Mouse (Mus musculus) heart, postnatal 14 days (tissue): ENCODE measurements around the gene Hist1h2ag. TPM values are rescaled to one million over a fixed set of nuclear protein-coding genes. Genes with fewer than 3 reads are reported as not detected.

ENCODE experiments used
- DNase-seq, 2 experiments: peaks; one replicate each; pipeline ENCODE4 v3.0.0; 2021 to 2022
- intact Hi-C: fragments of 180-260 bp; cut with DNase I; formaldehyde crosslinking; loops from one replicate; pipeline ENCODE4 v1.15.1; 2025
- total RNA-seq, 2 experiments: library from RNA; stranded (reverse); gene quantifications; 2 replicates each; pipeline ENCODE4 v1.2.3; 2021

Gene Hist1h2ag
- total RNA-seq, 2 experiments from 2014 or later: 44.4 to 112 TPM

DNA sequence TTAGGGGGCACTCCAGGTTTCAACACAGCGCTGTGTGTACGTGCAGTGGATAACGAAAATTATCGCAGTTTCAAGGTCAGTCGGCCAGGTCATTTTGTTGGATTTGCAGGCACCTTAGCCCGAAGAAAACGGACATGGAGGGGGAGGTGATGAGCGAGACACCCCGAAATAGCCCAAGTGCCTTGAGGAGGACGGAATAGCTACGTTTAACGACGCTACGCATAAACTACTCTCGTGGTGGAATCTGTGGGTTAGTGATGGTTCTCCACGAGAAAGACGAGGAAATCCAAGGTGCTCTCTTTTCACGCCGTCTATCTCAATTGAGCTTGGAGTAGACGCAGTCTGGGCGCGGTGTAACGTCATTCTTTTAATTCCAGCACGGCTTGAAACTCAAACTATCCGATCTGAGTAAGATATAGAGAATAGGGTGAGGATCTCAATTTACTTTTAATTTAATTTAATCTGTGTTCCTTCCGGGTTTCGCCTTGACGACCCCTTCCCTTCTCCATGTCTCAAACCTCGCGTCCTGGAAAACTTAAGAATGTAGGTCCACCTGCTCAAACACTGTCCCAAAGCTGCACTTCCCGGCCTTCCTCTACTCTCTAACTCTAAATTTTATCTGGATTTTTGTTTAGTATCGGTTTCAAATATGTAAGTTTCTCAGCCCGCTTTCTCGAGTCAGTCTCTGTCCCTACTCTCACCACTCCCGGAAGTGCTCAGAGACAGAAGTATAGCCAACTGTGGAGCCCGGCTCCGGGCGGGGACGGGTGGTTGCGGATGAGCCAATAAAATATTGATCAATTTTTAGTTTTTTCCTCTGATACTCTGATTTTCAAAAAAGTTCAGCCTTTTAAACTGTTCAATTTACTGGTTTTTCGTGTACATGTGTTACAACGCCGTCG, 22.6 kb downstream of the Hist1h2ag start:
- intact Hi-C loops: loop anchor here (5.0 to 10.0 kb wide), 2 partner anchors 615 to 1432 kb away; partner anchors contain the start of gene Zkscan3
- no peak for DNase-seq

DNA sequence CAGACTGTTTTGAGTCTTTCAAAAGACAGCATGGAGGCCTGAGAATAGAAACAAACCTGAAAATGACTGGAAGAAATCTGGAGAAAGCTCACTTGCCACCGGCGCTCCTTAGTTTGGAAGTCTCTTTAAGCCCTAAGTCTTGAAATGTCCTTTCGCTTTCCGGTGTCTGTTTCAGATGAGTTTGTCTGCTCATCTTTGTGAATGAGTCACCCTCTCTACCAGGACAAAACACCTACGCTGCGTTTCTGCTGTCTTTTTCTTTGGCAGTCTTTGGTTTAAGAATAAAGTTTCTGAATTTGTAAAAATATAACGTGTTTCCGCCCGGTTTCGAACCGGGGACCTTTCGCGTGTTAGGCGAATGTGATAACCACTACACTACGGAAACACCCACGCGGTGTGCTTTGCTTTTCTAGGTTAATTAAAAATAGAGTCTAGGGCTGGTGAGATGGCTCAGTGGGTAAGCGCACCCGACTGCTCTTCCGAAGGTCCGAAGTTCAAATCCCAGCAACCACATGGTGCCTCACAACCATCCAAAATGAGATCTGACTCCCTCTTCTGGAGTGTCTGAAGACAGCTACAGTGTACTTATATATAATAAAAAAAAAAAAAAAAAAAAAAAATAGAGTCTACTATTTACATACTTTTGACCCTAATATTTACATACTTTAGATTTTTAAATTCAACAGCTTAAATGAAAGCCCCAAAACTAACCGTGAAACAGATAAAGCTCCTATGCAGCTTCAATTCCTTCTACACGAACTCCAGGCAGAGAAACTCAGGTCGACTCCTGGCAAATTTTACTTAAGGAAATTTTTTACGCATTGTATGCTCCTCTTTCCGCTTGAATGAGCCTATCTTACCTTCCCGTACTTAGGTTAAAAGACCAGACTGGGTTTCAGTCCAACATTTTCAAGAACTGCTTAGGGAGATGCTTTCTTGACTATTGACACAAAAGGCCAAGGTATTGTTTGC, 27.0 kb downstream of the Hist1h2ag start:
- intact Hi-C loops: no loop called here
- peak; percentile 69 to 78 for DNase-seq

DNA sequence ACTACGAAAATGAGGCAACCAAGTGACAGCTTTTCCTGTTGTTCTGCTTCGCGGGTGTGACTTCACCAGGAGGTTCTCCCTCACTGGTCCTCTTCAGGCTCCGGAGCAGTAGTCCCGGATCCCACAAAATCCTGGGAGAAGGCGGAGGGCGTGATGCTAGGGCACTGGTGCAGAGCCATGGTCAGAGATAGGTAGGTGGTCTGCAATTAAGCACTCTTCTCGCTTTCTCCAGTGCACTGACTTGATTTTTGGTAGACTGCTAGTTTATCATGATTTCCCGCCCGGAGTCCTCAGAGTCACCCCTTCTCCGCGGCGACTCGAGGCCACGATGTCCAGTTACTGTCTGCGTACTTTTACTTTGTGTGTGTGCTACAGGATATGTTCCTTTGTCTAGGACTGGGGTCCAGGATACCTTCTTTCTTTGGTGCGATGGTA, 28.3 kb downstream of the Hist1h2ag start:
- peak in 1 of 2 experiments; percentile 23 for DNase-seq
- intact Hi-C loops: no loop called here

DNA sequence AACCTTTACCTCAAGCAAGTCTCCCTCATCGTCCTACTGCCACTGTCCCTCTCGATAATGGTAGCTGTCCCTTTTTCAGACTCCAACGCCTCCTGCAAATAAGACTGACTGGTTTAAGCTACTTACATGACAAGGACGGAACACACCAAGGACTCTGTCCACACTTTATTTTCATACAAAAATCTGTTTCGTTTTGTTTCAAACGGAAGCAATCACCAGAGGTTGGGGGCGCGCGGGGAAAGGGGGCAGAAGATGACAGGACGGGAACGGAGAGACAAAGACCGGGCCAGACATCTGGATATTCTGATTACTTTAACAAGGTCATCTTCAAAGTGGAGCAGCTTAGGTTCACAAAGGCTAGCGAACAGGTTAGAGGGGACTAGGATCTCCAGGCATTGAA, 29.0 kb downstream of the Hist1h2ag start:
- DNase-seq: no peak
- intact Hi-C loops: no loop called here

DNA sequence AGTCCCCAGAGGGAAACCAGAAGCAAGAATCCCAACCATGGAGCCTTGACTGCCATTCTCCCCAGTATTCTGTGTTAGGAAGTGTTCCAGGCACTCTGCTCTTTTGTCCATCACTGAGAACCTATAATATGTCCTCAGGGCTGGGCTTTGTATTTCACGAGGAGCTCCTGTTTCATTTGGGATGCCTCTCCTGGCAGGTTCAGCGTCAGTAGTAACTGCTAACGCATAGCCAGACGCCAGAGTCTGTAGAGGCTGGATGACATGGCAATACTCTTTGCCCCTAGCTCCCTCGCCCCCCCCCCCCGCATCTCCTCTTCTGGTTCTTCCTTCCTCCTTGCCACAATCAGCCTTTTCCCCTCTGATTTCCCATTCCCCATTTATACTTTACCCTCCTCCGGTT, 33.1 kb downstream of the Hist1h2ag start, which contains the start of gene Prss16:
Gene Prss16, minus strand, starts transcription at position 101 of the 400 bp plus-strand sequence.
- intact Hi-C loops: no loop called here
- DNase-seq: no peak

DNA sequence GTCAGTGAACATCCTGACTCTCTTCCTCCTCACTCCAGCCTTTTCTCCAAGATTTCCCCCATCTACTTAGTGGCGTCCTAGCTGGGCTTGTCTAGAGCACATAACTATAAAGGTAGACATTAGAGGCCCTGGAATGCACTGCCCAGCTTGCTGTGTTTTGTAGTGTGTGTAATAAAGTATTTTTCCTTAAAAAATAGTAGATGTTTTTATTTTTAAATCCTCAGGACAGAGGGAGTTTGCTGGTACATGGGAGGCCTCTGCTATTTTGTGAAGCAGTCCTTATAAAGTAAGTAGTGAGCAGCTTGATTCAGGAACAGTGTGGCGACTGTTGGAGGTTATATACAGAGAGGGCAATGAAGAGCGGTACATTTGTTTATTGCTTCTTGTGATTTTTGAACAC, 34.0 kb downstream of the Hist1h2ag start:
- intact Hi-C loops: no loop called here
- DNase-seq: no peak

DNA sequence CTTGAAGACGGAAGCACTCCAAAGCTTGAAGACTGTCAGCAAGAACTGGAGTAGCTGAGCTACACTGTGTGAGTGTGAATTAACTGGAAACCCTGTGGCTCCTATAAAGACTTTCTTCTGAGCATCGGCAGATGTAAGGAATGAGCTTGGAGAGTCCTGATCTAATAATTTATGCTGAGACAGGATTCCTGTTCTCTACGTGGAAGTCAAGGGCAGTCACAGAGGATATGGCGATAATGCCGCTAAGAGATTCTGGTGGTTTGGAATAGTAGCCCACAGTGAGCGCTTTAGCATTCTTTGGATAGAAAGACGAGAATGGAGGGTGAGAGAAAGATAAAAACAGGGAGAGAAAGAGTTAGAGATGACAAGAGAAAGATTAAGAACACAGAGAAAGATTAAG, 34.9 kb downstream of the Hist1h2ag start:
- intact Hi-C loops: no loop called here
- DNase-seq: no peak

DNA sequence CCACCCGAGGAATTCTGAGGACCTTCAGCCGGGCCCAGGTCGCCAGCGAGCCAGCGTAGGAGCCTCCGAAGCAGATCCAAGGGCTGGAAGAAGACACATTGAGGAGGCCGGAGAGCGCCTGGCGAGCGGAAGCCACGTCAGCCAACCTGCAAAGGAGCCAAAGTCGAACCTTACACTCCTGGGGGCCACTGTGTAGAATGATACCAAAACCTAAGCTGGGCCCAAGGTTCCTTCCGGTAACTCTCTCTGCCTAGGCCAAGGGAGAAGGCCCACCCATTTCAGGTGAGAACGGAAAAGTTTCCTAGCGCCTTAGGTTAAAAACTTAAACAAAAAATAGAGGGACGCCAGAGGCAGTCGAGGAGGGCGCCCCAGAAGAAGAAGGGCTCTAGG, 35.6 kb downstream of the Hist1h2ag start:
- no peak for DNase-seq
- intact Hi-C loops: no loop called here

DNA sequence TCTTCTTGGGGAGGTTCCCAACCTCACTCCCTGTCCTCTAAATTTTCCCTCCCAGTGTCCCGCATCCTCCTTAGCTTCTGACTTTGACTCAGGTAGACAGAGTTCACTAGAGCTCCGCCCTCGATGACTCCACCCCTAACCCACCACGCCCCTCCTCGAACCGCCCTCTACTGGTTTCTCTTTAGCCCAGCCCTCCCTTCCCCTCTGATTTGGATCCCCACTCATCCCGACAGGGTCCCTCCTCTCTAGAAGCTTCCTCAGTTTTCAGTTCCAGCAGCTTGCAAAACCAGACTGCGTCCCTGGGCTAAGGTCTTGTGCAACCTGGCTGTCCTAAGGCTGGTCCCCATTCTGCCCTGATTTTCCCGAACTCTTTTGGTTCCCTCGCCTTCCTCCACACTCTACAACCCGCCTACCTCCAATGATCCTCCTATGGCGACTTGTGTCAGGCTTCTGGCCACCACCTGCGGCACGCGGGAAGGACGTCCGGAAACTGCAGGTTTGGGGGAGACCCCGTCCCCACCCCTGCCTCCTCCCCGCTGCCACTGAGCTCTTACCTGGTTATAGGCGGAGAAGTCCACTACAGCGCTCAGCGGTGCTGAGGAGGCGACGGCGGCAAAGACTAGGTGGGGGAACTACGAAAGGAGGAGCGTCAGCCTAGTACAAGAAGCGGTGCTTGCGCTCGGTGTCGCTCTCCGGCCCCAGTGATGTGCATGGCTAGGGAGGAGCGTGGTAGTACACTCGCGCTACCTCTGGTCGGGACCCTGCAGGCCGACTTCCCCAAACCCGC, 36.2 kb downstream of the Hist1h2ag start:
- peak in 1 of 2 experiments; percentile 40 for DNase-seq
- intact Hi-C loops: no loop called here

DNA sequence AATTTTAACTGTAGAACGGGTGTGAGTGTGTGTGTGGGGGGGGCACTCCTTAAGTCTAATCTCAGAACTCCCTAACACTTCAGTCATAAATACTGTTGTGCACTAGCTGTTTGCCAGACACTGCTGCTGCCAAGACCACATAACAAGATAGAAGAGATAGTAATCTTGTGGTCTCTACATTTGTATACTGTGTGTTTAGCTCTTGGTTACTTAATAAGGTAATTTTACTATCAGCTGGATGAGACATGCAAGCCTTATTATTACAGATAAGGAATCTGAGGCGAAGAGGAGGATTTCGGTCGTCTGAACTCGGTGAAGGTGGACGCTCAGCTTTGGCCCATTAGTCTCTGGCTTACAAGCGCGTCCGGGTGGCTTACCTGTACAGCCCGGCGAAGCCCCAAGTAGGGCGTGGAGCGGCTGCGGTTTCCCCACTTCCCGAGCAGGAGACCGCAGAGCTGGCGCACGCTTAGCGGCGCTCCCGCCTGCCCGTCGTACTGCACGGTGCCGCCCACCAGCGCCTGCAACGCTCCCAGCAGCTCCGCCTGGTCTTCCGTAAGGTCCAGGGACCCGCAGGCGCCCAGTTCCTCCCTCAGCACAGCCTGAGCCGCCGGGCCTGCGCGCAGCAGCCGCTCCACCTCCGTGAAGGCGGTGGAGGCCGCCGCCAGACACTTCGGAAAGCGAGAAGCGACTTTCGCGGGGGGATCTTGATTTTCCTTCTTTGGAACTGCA, 37.0 kb downstream of the Hist1h2ag start:
- intact Hi-C loops: no loop called here
- peak; percentile 49 to 50 for DNase-seq

DNA sequence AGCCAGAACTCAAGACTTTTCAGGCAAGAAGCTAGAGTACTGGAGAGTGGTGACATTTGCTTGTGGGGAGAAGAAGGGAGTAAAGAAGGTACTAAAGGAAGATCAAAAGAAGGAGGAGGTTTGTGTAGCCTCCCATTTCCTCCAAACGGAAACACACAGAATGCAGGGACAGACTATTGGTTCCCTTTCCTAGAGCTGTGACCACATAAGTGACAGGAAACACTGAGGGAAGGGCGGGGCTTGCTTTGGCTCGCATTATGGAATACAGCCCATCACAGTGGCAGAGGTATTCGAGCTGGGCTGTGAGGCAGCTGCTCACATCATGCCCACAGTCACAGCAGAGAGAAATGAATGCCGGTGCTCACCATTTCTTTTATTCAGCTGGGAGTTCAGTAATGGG, 40.9 kb downstream of the Hist1h2ag start:
- intact Hi-C loops: no loop called here
- no peak for DNase-seq

DNA sequence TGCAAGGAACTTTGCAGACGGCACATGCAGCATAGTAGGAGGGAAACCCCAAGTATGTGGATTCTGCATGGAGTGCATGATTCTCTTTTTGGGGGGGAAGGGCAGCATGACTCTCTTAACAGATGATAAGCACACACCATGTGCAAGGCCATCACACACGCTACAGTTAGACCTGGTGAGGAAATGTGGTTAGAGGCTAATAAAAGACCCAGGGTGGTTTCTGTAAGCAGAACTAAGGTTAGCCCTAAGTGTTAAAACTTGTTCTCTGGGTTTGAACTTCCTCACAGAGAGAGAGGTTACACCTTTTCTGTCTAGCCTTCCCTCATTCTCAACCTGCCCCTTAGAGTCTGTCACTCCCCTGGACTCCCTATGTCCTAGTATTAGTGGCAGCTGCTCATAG, 41.4 kb downstream of the Hist1h2ag start:
- intact Hi-C loops: no loop called here

DNA sequence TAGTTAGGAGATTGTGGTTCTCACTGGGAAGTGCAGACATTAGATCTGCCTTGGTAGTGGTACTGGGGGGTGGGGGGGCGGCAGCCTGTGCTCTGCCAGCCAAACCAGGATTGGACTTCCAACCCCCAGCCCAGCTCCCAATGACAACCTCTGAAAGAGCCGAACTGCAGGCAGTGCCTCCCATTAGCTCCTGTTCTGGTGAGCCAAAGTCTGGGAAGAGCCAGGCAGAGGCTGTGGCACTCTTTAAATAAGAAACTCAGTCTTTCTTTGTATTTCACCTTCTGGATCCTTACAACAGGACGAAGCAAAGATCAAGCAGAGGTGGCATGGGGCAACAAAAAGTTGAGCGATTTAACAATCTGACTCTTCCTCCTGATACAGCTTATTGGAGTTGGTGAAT, 43.6 kb downstream of the Hist1h2ag start:
- intact Hi-C loops: no loop called here
- no peak for DNase-seq

More for the DNA sequence above, 41.4 kb downstream of the Hist1h2ag start:
- DNase-seq: no peak

DNA sequence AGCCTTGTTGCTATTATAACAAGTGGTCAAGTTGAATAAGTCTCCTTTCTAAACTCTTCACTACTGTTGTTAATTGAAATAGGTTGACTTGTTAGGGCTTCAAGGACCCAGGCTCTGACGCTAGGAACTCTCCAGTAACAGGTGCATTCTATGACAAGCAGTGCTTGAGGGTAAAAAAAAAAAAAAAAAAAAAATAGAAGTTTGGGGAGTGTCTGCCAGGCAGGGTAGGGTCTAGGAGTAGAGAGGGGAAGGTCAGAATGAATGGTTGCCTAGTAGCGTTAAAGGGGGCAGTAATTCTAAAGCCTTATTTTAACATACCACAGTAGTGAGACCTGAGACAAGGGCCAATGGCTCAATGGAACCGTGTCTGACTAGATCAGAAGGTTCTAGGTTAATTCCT, 44.3 kb downstream of the Hist1h2ag start:
- intact Hi-C loops: no loop called here
- DNase-seq: no peak

DNA sequence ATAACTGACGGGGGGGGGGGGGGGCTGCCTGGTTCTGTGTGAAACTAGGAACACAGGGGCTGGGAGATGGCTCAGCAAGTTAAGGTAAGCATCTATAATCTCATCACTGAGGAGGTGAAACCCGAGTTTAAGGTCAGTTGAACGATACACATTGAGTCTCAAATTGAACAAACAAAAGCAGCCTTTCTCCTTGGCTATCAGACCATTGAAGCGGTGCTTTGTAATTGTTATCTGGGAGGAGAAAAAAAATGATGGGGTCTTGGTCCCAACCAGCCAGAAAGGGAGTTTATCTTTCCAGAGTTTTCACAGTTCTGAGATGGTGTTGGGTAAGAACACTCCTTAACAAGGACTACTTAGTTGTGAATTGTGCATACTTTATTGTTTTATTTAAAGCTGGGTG, 44.9 kb downstream of the Hist1h2ag start:
- no peak for DNase-seq
- intact Hi-C loops: loop anchor here (2.0 kb wide), 1 partner anchor 23 kb away; no protein-coding TSS in a partner anchor

DNA sequence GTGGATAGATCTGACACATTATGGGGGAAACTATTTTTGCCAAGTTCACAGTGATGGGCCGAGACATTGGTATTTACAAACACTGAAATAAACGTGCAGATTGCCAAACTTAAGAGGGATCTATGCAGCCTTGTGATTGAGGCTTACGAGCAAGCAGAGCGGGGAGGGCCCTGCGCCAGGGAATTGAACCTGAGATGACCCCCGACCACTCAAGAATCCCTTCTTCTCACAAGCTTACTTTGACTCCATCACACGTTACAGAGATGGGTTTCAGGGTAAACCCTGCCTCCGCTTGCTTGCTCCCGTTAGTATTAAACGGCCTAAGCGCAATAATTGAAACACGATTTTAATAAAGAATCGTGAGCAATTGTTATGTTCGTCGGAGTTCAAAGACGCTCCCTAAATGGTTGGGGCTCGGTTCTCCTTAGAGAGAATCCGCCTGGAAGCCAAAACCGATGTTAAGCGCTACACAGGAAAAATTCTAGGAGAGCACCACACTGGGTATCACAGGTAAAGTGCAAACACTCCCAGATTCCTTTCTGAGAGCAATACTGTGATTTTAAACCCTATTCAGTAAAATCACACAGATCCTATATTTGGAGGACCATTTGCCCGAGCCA, 45.4 kb downstream of the Hist1h2ag start:
- no peak for DNase-seq
- intact Hi-C loops: loop anchor here (2.0 kb wide), 1 partner anchor 23 kb away; no protein-coding TSS in a partner anchor

DNA sequence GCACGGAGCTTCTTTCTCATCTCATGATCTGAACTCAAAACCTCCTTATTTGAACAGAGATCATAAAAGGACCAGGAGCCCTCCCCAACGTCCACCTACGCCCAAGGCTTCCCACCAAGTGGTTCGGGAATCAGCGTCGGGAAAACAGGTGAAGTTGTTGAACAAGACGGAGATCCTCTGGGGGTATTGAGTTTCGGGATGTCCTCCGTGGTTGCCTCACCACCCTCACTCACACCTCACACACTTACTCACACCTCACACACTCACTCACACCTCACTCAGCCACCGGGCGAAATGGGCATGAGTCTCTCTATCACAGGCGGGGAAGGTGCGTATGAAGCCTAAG, 45.9 kb downstream of the Hist1h2ag start:
- no peak for DNase-seq
- intact Hi-C loops: loop anchor here (2.0 kb wide), 1 partner anchor 22 kb away; no protein-coding TSS in a partner anchor

DNA sequence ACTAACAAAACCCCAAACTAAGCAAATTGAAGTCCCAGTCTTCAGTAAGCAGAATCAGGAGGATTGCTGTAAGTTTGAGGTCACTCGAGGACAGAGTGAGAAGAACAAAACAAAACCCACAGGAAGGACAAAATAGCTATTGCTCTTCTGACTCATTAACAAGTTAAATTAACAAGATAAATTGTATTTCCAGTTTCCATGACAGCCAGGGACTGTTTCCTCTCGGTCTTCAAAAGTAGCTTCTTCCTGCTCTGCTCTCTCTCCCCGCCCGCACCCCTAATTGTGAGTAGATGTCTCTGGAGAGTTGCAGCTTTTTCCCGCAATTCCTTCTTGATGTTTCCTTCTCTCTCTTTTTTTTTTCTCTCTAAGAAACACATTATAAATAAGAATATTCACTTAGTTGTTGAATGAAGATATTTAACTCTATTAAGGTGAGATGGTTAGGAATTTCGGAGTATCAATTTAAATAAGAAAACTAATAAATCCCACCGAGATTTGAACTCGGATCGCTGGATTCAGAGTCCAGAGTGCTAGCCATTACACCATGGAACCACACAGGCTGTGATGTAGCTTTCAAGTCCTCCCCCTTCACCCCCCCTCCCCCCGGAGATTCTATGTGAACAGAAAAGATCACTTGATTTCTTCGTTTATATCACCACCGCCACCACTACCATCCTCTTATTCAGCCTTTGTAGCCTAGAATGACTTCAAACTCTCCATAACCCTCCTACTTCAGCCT, 46.5 kb downstream of the Hist1h2ag start:
- intact Hi-C loops: loop anchor here (2.0 kb wide), 1 partner anchor 21 kb away; no protein-coding TSS in a partner anchor
- DNase-seq: no peak
